In genomic region chr1:154103597-154103923, GRCm38 (mm10) we compare ENCODE assay signal across 9 mouse cellular contexts.
DNase-seq lines count a peak whose midpoint lies in the region; ATAC-seq and TF ChIP-seq lines count a peak whose summit lies in the region.
"Had no signal": no experiment of that assay in that cellular context is flagged by ENCODE, and none has a peak within 500 bp of the region (broad histone marks: within the 10 kb centered on the region; RNA-seq: fewer than 3 reads in every experiment).

No protein-coding gene starts in this region.

- H3K4me2 ChIP-seq in forebrain, postnatal 0 days (ENCODE audit: low read depth), result no peak overlapping the region
- no peak overlapping the region for H3K4me2 ChIP-seq in forebrain, embryonic 14.5 days (ENCODE audit: low read length)
- no peak overlapping the region for H3K4me2 ChIP-seq in stomach, postnatal 0 days (replicated peaks; ENCODE audit: low read depth)

- no peak for DNase-seq in forebrain, postnatal 0 days
- no peak for DNase-seq in forebrain, embryonic 14.5 days (ENCODE audit: low spot score)
- no peak for DNase-seq in layer of hippocampus, adult 2 months (ENCODE audit: low spot score in 2 of 2)
- DNase-seq in layer of hippocampus, postnatal 36 days, result no peak
- DNase-seq in spleen, adult 2 months (ENCODE audit: low read depth in 1 of 2, low spot score in 2 of 2), result peak in 1 of 2 experiments; percentile 27
- DNase-seq in spleen, postnatal 4 days (ENCODE audit: low spot score in 2 of 2), result no peak
- no peak for DNase-seq in stomach, postnatal 0 days (ENCODE audit: low spot score)
- no peak for DNase-seq in cerebellum, adult 9-10 months
- DNase-seq: thymus, postnatal 36 days had no signal

- no peak overlapping the region for H3K4me3 ChIP-seq in forebrain, postnatal 0 days (ENCODE audit: low read depth, low read length)
- H3K4me3 ChIP-seq in forebrain, embryonic 14.5 days (ENCODE audit: low read depth, low read length), result no peak overlapping the region
- H3K4me3 ChIP-seq in layer of hippocampus, adult 2 months, result no peak overlapping the region
- no peak overlapping the region for H3K4me3 ChIP-seq in spleen, adult 2 months (ENCODE audit: extremely low read depth, insufficient read depth, insufficient read length)
- H3K4me3 ChIP-seq in stomach, postnatal 0 days (ENCODE audit: low read depth, low read length), result no peak overlapping the region

- H3K4me1 ChIP-seq in forebrain, postnatal 0 days (ENCODE audit: insufficient read depth), result peaks cover 8% of the 10 kb centered on the region
- 0 out of 2 replicates have a peak, but pooled peaks cover 3% of the 10 kb centered on the region for H3K4me1 ChIP-seq in forebrain, embryonic 14.5 days (ENCODE audit: control insufficient read depth, insufficient read depth, low read length)
- H3K4me1 ChIP-seq in spleen, adult 2 months (ENCODE audit: control insufficient read depth, insufficient read depth, insufficient read length), result peaks cover 23% of the 10 kb centered on the region; the same call in 1 of the 2 replicates
- 0 out of 2 replicates have a peak, but pooled peaks cover 4% of the 10 kb centered on the region for H3K4me1 ChIP-seq in stomach, postnatal 0 days (replicated peaks; ENCODE audit: control insufficient read depth, insufficient read depth)

- ATAC-seq in forebrain, postnatal 0 days, result no peak
- no peak for ATAC-seq in forebrain, embryonic 14.5 days
- no peak for ATAC-seq in stomach, postnatal 0 days (ENCODE audit: low FRiP score, low TSS enrichment)

- H3K27ac ChIP-seq in forebrain, postnatal 0 days (ENCODE audit: low read depth, low read length), result peak overlapping the region; percentile 70
- no peak overlapping the region for H3K27ac ChIP-seq in forebrain, embryonic 14.5 days (ENCODE audit: low read depth, low read length)
- H3K27ac ChIP-seq in layer of hippocampus, adult 2 months, result peak overlapping the region; percentile 91
- peak overlapping the region; percentile 89 for H3K27ac ChIP-seq in spleen, adult 2 months (ENCODE audit: insufficient read depth, low read length)
- peak overlapping the region; percentile 80 for H3K27ac ChIP-seq in stomach, postnatal 0 days (replicated peaks)

- H3K27me3 ChIP-seq in forebrain, postnatal 0 days (ENCODE audit: insufficient read depth, low read length), result no peaks in the 10 kb centered on the region
- no peaks in the 10 kb centered on the region for H3K27me3 ChIP-seq in forebrain, embryonic 14.5 days (replicated peaks; ENCODE audit: control insufficient read depth, insufficient read depth, low read length)
- no peaks in the 10 kb centered on the region for H3K27me3 ChIP-seq in spleen, adult 2 months (ENCODE audit: control insufficient read depth, insufficient read depth, low read length)
- no peaks in the 10 kb centered on the region for H3K27me3 ChIP-seq in stomach, postnatal 0 days (ENCODE audit: control insufficient read depth, insufficient read depth, low read length)

- no peak for TF ChIP-seq EP300 in stomach, postnatal 0 days (optimal IDR thresholded peaks at IDR 0.05)

- WGBS in forebrain, postnatal 0 days, result 51% methylated on average over 5 of the region's 5 CpGs
- WGBS in forebrain, embryonic 14.5 days, result 65% methylated on average over 5 of the region's 5 CpGs
- WGBS in spleen, adult 2 months, result 41% methylated on average over 5 of the region's 5 CpGs
- WGBS in stomach, postnatal 0 days, result 65% methylated on average over 5 of the region's 5 CpGs

- no peak for TF ChIP-seq CTCF in forebrain, postnatal 0 days (IDR thresholded peaks at IDR 0.05; ENCODE audit: low read depth)
- no peak for TF ChIP-seq CTCF in layer of hippocampus, adult 2 months (conservative IDR thresholded peaks at IDR 0.05)
- no peak for TF ChIP-seq CTCF in spleen, adult 2 months (IDR thresholded peaks at IDR 0.05; ENCODE audit: extremely low read depth, insufficient read depth, insufficient read length, insufficient replicate concordance)
- no peak for TF ChIP-seq CTCF in stomach, postnatal 0 days (IDR thresholded peaks at IDR 0.05; ENCODE audit: low read depth)

- H3K9ac ChIP-seq in forebrain, postnatal 0 days, result no peak overlapping the region
- H3K9ac ChIP-seq in forebrain, embryonic 14.5 days (ENCODE audit: low read length), result no peak overlapping the region
- no peak overlapping the region for H3K9ac ChIP-seq in stomach, postnatal 0 days (ENCODE audit: low read length)

- no peaks in the 10 kb centered on the region for H3K36me3 ChIP-seq in forebrain, postnatal 0 days (ENCODE audit: insufficient read depth)
- H3K36me3 ChIP-seq in forebrain, embryonic 14.5 days (ENCODE audit: control insufficient read depth, insufficient read depth, low read length), result no peaks in the 10 kb centered on the region
- no peaks in the 10 kb centered on the region for H3K36me3 ChIP-seq in spleen, adult 2 months (ENCODE audit: control insufficient read depth, insufficient read depth, low read length)
- H3K36me3 ChIP-seq in stomach, postnatal 0 days (ENCODE audit: control insufficient read depth, insufficient read depth, low read length), result no peaks in the 10 kb centered on the region

- no peaks in the 10 kb centered on the region for H3K9me3 ChIP-seq in forebrain, postnatal 0 days (ENCODE audit: low read length)
- no peaks in the 10 kb centered on the region for H3K9me3 ChIP-seq in forebrain, embryonic 14.5 days (replicated peaks; ENCODE audit: control insufficient read depth, low read length)
- H3K9me3 ChIP-seq in stomach, postnatal 0 days (ENCODE audit: control insufficient read depth, low read length), result no peaks in the 10 kb centered on the region

- no peak for TF ChIP-seq POLR2A in spleen, adult 2 months (IDR thresholded peaks at IDR 0.05; ENCODE audit: low read depth, low read length)
